Mouse (Mus musculus): ENCODE measurements around the gene Hmga1b. TPM values are rescaled to one million over a fixed set of nuclear protein-coding genes. Genes with fewer than 3 reads are reported as not detected.

Hmga1b gene
- polyA plus RNA-seq, 1 experiment: 130 TPM

DNA sequence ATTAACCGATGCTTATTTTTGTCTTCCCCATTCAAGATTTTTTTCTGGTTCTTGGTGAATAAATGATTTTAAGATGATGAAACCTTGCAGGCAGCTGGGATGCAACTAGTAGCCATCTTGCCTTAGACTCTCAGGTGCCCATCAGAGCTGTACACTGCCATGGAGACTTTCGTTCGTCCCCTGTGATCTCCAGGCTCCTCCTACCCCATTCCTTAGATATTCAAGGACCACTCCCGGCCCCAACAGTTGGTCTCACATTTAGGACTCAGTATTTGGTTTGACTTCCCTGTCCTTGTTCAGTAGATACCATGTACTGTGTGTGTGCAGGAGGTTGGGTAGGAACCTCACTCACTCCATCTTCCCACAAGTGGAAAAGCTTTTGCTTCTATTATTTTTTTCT is 42.2 kb downstream of the Hmga1b start:
- Histone ChIP-seq H3K36me3 (ENCODE audit: control insufficient read depth, insufficient read depth) (peaks cover 26% of the 10 kb centered on the region), H3K79me2 (ENCODE audit: control insufficient read depth, insufficient read depth) (no peaks in the 10 kb centered on the region), H3K4me2 (ENCODE audit: low read depth) (no peak overlapping the region), H3K27me3 (ENCODE audit: control insufficient read depth, insufficient read depth, insufficient read length) (no peaks in the 10 kb centered on the region), H3ac (ENCODE audit: control insufficient read depth, insufficient read length) (no peak overlapping the region), H3K4me3 (no peak overlapping the region)
- TF ChIP-seq POLR2A (IDR thresholded peaks at IDR 0.05; ENCODE audit: insufficient read length, low read depth): no peak
- TF ChIP-seq E2F4 (IDR thresholded peaks at IDR 0.05; ENCODE audit: insufficient read depth): no peak
- TF ChIP-seq POLR2AphosphoS2 (IDR thresholded peaks at IDR 0.05; ENCODE audit: insufficient read length, low read depth): peak; percentile 54
- no peak for TF ChIP-seq REST (IDR thresholded peaks at IDR 0.05; ENCODE audit: insufficient read depth, insufficient read length)

- Histone ChIP-seq H3ac (ENCODE audit: control insufficient read depth, insufficient read length) (no peak overlapping the region), H3K79me2 (ENCODE audit: control insufficient read depth, insufficient read depth) (no peaks in the 10 kb centered on the region), H3K4me3 (no peak overlapping the region), H3K4me2 (ENCODE audit: low read depth) (no peak overlapping the region), H3K36me3 (ENCODE audit: control insufficient read depth, insufficient read depth) (peaks cover 30% of the 10 kb centered on the region), H3K27me3 (ENCODE audit: control insufficient read depth, insufficient read depth, insufficient read length) (no peaks in the 10 kb centered on the region)
- no peak for TF ChIP-seq SRF (IDR thresholded peaks at IDR 0.05; ENCODE audit: control insufficient read depth, insufficient read length, low read depth)
Observed at GRCm38 (mm10) chr11:120805375-120806298, 43.0 kb downstream of the Hmga1b start.

GRCm38 (mm10) chr11:120808010-120808409 is 45.4 kb downstream of the Hmga1b start:
- Histone ChIP-seq H3K27me3 (ENCODE audit: control insufficient read depth, insufficient read depth, insufficient read length) (no peaks in the 10 kb centered on the region), H3K4me3 (no peak overlapping the region), H3ac (ENCODE audit: control insufficient read depth, insufficient read length) (no peak overlapping the region), H3K79me2 (ENCODE audit: control insufficient read depth, insufficient read depth) (no peaks in the 10 kb centered on the region), H3K4me2 (ENCODE audit: low read depth) (no peak overlapping the region), H3K36me3 (ENCODE audit: control insufficient read depth, insufficient read depth) (peaks cover 47% of the 10 kb centered on the region)
- TF ChIP-seq TCF3 (IDR thresholded peaks at IDR 0.05; ENCODE audit: insufficient read length, low read depth): no peak
- no peak for TF ChIP-seq CEBPB (IDR thresholded peaks at IDR 0.05; ENCODE audit: insufficient read depth, poor library complexity, severe bottlenecking)
- TF ChIP-seq SRF (IDR thresholded peaks at IDR 0.05; ENCODE audit: control insufficient read depth, insufficient read length, low read depth): no peak
- no peak for TF ChIP-seq E2F4 (IDR thresholded peaks at IDR 0.05; ENCODE audit: insufficient read depth)
- TF ChIP-seq POLR2A (IDR thresholded peaks at IDR 0.05; ENCODE audit: insufficient read length, low read depth): no peak
- no peak for TF ChIP-seq USF1 (IDR thresholded peaks at IDR 0.05; ENCODE audit: low read depth)
- no peak for TF ChIP-seq REST (IDR thresholded peaks at IDR 0.05; ENCODE audit: insufficient read depth, insufficient read length)
- TF ChIP-seq MAX (IDR thresholded peaks at IDR 0.05; ENCODE audit: low read depth): no peak
- no peak for TF ChIP-seq TCF12 (IDR thresholded peaks at IDR 0.05; ENCODE audit: insufficient read depth, poor library complexity, severe bottlenecking)
- TF ChIP-seq MYOG (IDR thresholded peaks at IDR 0.05; ENCODE audit: control insufficient read depth in 1 of 3, insufficient read depth in 1 of 3, insufficient read length in 2 of 3, low read depth in 2 of 3): no peak
- no peak for TF ChIP-seq MYOD1 (IDR thresholded peaks at IDR 0.05; ENCODE audit: control insufficient read depth in 1 of 3, insufficient read length in 2 of 3, low read depth in 2 of 3)
- no peak for TF ChIP-seq POLR2AphosphoS2 (IDR thresholded peaks at IDR 0.05; ENCODE audit: insufficient read length, low read depth)

GRCm38 (mm10) chr11:120812068-120812467 is 49.5 kb downstream of the Hmga1b start:
- peaks cover 46% of the 10 kb centered on the region for H3K36me3 ChIP-seq (ENCODE audit: control insufficient read depth, insufficient read depth)
- no peak overlapping the region for H3ac ChIP-seq (ENCODE audit: control insufficient read depth, insufficient read length)
- H3K27me3 ChIP-seq (ENCODE audit: control insufficient read depth, insufficient read depth, insufficient read length): no peaks in the 10 kb centered on the region
- peaks cover 2% of the 10 kb centered on the region for H3K79me2 ChIP-seq (ENCODE audit: control insufficient read depth, insufficient read depth)
- TF ChIP-seq TCF12 (IDR thresholded peaks at IDR 0.05; ENCODE audit: insufficient read depth, poor library complexity, severe bottlenecking) (no peak), USF1 (IDR thresholded peaks at IDR 0.05; ENCODE audit: low read depth) (no peak), MAX (IDR thresholded peaks at IDR 0.05; ENCODE audit: low read depth) (no peak)
- no peak overlapping the region for H3K4me3 ChIP-seq
- H3K4me2 ChIP-seq (ENCODE audit: low read depth): no peak overlapping the region

Other genes with a start within 250 kb of the Hmga1b start
- gene Gcgr, start 232.1 kb upstream of the Hmga1b start, polyA plus RNA-seq (2012; fragmentation: generic; extraction: Trizol): 0.05 TPM
- 237 TPM for gene Mcrip1, start 213.1 kb upstream of the Hmga1b start, polyA plus RNA-seq (2012; fragmentation: generic; extraction: Trizol)
- gene Ppp1r27, start 211.7 kb upstream of the Hmga1b start, polyA plus RNA-seq (2012; fragmentation: generic; extraction: Trizol): 1.0 TPM
- gene P4hb, start 189.5 kb upstream of the Hmga1b start, polyA plus RNA-seq (2012; fragmentation: generic; extraction: Trizol): 444 TPM
- gene Arhgdia, start 181.2 kb upstream of the Hmga1b start, polyA plus RNA-seq (2012; fragmentation: generic; extraction: Trizol): 837 TPM
- 113 TPM for gene Alyref, start 164.4 kb upstream of the Hmga1b start, polyA plus RNA-seq (2012; fragmentation: generic; extraction: Trizol)
- gene Anapc11, start 164.4 kb upstream of the Hmga1b start, polyA plus RNA-seq (2012; fragmentation: generic; extraction: Trizol): 184 TPM
- 0.32 TPM for gene Npb, start 154.3 kb upstream of the Hmga1b start, polyA plus RNA-seq (2012; fragmentation: generic; extraction: Trizol)
- gene Pcyt2, start 144.9 kb upstream of the Hmga1b start, polyA plus RNA-seq (2012; fragmentation: generic; extraction: Trizol): 117 TPM
- gene Sirt7, start 137.6 kb upstream of the Hmga1b start, polyA plus RNA-seq (2012; fragmentation: generic; extraction: Trizol): 29.9 TPM
- gene Mafg, start 129.2 kb upstream of the Hmga1b start, polyA plus RNA-seq (2012; fragmentation: generic; extraction: Trizol): 43.1 TPM
- 56.9 TPM for gene Pycr1, start 119.0 kb upstream of the Hmga1b start, polyA plus RNA-seq (2012; fragmentation: generic; extraction: Trizol)
- 4.6 TPM for gene Myadml2, start 114.6 kb upstream of the Hmga1b start, polyA plus RNA-seq (2012; fragmentation: generic; extraction: Trizol)
- gene Notum, start 101.6 kb upstream of the Hmga1b start, polyA plus RNA-seq (2012; fragmentation: generic; extraction: Trizol): 0.19 TPM
- gene Aspscr1, start 89.8 kb upstream of the Hmga1b start, polyA plus RNA-seq (2012; fragmentation: generic; extraction: Trizol): 65.9 TPM
- gene Cenpx, start 49.1 kb upstream of the Hmga1b start, polyA plus RNA-seq (2012; fragmentation: generic; extraction: Trizol): 42.5 TPM
- gene Lrrc45, start 48.9 kb upstream of the Hmga1b start, polyA plus RNA-seq (2012; fragmentation: generic; extraction: Trizol): 10.6 TPM
- 1.9 TPM for gene Rac3, start 41.3 kb upstream of the Hmga1b start, polyA plus RNA-seq (2012; fragmentation: generic; extraction: Trizol)
- 21.2 TPM for gene Dcxr, start 35.5 kb upstream of the Hmga1b start, polyA plus RNA-seq (2012; fragmentation: generic; extraction: Trizol)
- gene Cbr2, start 30.7 kb upstream of the Hmga1b start, polyA plus RNA-seq (2012; fragmentation: generic; extraction: Trizol): 183 TPM
- gene Rfng, start 21.4 kb downstream of the Hmga1b start, polyA plus RNA-seq (2012; fragmentation: generic; extraction: Trizol): 19.7 TPM
- gene Gps1, start 21.5 kb downstream of the Hmga1b start, polyA plus RNA-seq (2012; fragmentation: generic; extraction: Trizol): 179 TPM
- 58.3 TPM for gene Dus1l, start 33.6 kb downstream of the Hmga1b start, polyA plus RNA-seq (2012; fragmentation: generic; extraction: Trizol)
- 226 TPM for gene Fasn, start 61.8 kb downstream of the Hmga1b start, polyA plus RNA-seq (2012; fragmentation: generic; extraction: Trizol)
- 1.8 TPM for gene Ccdc57, start 170.1 kb downstream of the Hmga1b start, polyA plus RNA-seq (2012; fragmentation: generic; extraction: Trizol)
- 9.7 TPM for gene Slc16a3, start 185.7 kb downstream of the Hmga1b start, polyA plus RNA-seq (2012; fragmentation: generic; extraction: Trizol)
- 79.5 TPM for gene Csnk1d, start 228.5 kb downstream of the Hmga1b start, polyA plus RNA-seq (2012; fragmentation: generic; extraction: Trizol)

All from myocyte (in vitro differentiated cells).